Mouse (Mus musculus) erythroid progenitor cell, adult 5-6 weeks (primary cell): ENCODE data around the gene Gm26558. TPM values are rescaled to one million over a fixed set of nuclear protein-coding genes. Genes with fewer than 3 reads are reported as not detected.

Experiments used
- total RNA-seq, 2 experiments: library from RNA; stranded (forward) in 1 of 2; stranded (reverse) in 1 of 2; fragments of 150-400 nt in 1 of 2; fragments of 186-747, 209-891 nt in 1 of 2; gene quantifications; 2 replicates each; pipeline versions ENCODE4 v1.2.3 to v1.2.4; 2015 to 2017; ENCODE audit warnings: low replicate concordance in 2 of 2

Gene Gm26558
- total RNA-seq, 2 experiments from 2014 or later = not detected

Other genes starting within 250 kb of the Gm26558 start
- gene Sp5, start 187.2 kb downstream of the Gm26558 start, total RNA-seq (2015; ENCODE audit: low replicate concordance) = not detected in 2 replicates
- not detected in 2 replicates for gene Sp5, start 187.2 kb downstream of the Gm26558 start, total RNA-seq (2017; ENCODE audit: low replicate concordance)
- gene Erich2, start 153.3 kb downstream of the Gm26558 start, total RNA-seq (2015; ENCODE audit: low replicate concordance) = not detected in 2 replicates
- gene Erich2, start 153.3 kb downstream of the Gm26558 start, total RNA-seq (2017; ENCODE audit: low replicate concordance) = not detected in 2 replicates
- not detected in 2 replicates for gene Gad1, start 109.0 kb downstream of the Gm26558 start, total RNA-seq (2015; ENCODE audit: low replicate concordance)
- not detected in 2 replicates for gene Gad1, start 109.0 kb downstream of the Gm26558 start, total RNA-seq (2017; ENCODE audit: low replicate concordance)
- 31.4 and 35.3 TPM in 2 replicates for gene Gorasp2, start 532 bp downstream of the Gm26558 start, total RNA-seq (2015; ENCODE audit: low replicate concordance)
- 7.7 and 9.6 TPM in 2 replicates for gene Gorasp2, start 532 bp downstream of the Gm26558 start, total RNA-seq (2017; ENCODE audit: low replicate concordance)
- gene Tlk1, start 163.6 kb upstream of the Gm26558 start, total RNA-seq (2015; ENCODE audit: low replicate concordance) = 134 and 172 TPM in 2 replicates
- 126 and 148 TPM in 2 replicates for gene Tlk1, start 163.6 kb upstream of the Gm26558 start, total RNA-seq (2017; ENCODE audit: low replicate concordance)